11 mouse cellular contexts compared by ENCODE assay signal in genomic region chr16:35681327-35682108, GRCm38 (mm10).
DNase-seq lines count a peak whose midpoint lies in the region; ATAC-seq and TF ChIP-seq lines count a peak whose summit lies in the region.
"Had no signal": no experiment of that assay in that cellular context is flagged by ENCODE, and none has a peak within 500 bp of the region (broad histone marks: within the 10 kb centered on the region; RNA-seq: fewer than 3 reads in every experiment).

No protein-coding gene starts in this region.

- peaks cover 26% of the 10 kb centered on the region for H3K27me3 ChIP-seq in E14TG2a.4 (ENCODE audit: insufficient read depth, low read length)
- H3K27me3 ChIP-seq in cerebellum, adult 2 months (ENCODE audit: control insufficient read depth, insufficient read depth, low read length): no peaks in the 10 kb centered on the region
- H3K27me3 ChIP-seq in heart, embryonic 10.5 days (ENCODE audit: insufficient read depth, poor library complexity, severe bottlenecking): no peaks in the 10 kb centered on the region
- peaks cover 35% of the 10 kb centered on the region for H3K27me3 ChIP-seq in midbrain, embryonic 10.5 days (ENCODE audit: low read depth, poor library complexity, severe bottlenecking)

- H3K9me3 ChIP-seq in E14TG2a.4 (ENCODE audit: low read length): no peaks in the 10 kb centered on the region
- no peaks in the 10 kb centered on the region for H3K9me3 ChIP-seq in heart, embryonic 10.5 days
- H3K9me3 ChIP-seq in midbrain, embryonic 10.5 days (replicated peaks): no peaks in the 10 kb centered on the region

- no peak overlapping the region for H3K27ac ChIP-seq in cerebellum, adult 2 months (ENCODE audit: insufficient read depth, low read length)
- peak overlapping the region; percentile 47; the same call in 1 of the 2 replicates for H3K27ac ChIP-seq in heart, embryonic 10.5 days
- no peak overlapping the region for H3K27ac ChIP-seq in midbrain, embryonic 10.5 days (replicated peaks)

- peak; percentile 56 to 62 for DNase-seq in cerebellum, adult 2 months
- DNase-seq in heart, embryonic 10.5 days (ENCODE audit: low spot score): no peak
- peak; percentile 54 for DNase-seq in midbrain, embryonic 10.5 days (ENCODE audit: low spot score)
- DNase-seq in thymus, postnatal 0 days (ENCODE audit: low spot score): no peak
- no peak for DNase-seq in frontal cortex, adult 2 months (ENCODE audit: extremely low spot score in 1 of 2, low spot score in 1 of 2)
- DNase-seq: lung, postnatal 14 days; right cerebral cortex, postnatal 4 days had no signal

- H3K4me3 ChIP-seq in E14TG2a.4 (replicated peaks; ENCODE audit: low read length): peak overlapping the region; percentile 58
- H3K4me3 ChIP-seq in cerebellum, adult 2 months (replicated peaks; ENCODE audit: insufficient read depth, low read depth, low read length): no peak overlapping the region
- no peak overlapping the region for H3K4me3 ChIP-seq in heart, embryonic 10.5 days
- H3K4me3 ChIP-seq in midbrain, embryonic 10.5 days: no peak overlapping the region
- H3K4me3 ChIP-seq: erythroblast, embryonic 14.5 days had no signal

- ATAC-seq in megakaryocyte progenitor cell, adult 5-6 weeks (replicated peaks; ENCODE audit: poor library complexity): no peak
- ATAC-seq in monocyte, adult 5-6 weeks (replicated peaks; ENCODE audit: insufficient number of reproducible peaks, low FRiP score, low TSS enrichment, poor library complexity, severe bottlenecking): no peak

- TF ChIP-seq CTCF in E14TG2a.4 (conservative IDR thresholded peaks at IDR 0.05; ENCODE audit: low read length): no peak
- TF ChIP-seq CTCF in cerebellum, adult 2 months (IDR thresholded peaks at IDR 0.05; ENCODE audit: borderline replicate concordance, insufficient read depth, low read depth, low read length): no peak

- TF ChIP-seq POLR2A in cerebellum, adult 2 months (IDR thresholded peaks at IDR 0.05; ENCODE audit: borderline replicate concordance, insufficient read depth, low read length): no peak

- WGBS in cerebellum, adult 2 months: 31% methylated on average over 17 of the region's 17 CpGs
- 69% methylated on average over 17 of the region's 17 CpGs for WGBS in heart, embryonic 10.5 days
- 65% methylated on average over 17 of the region's 17 CpGs for WGBS in midbrain, embryonic 10.5 days

- H3K4me1 ChIP-seq in E14TG2a.4 (replicated peaks; ENCODE audit: low read depth, low read length): peaks cover 23% of the 10 kb centered on the region
- peaks cover 15% of the 10 kb centered on the region for H3K4me1 ChIP-seq in cerebellum, adult 2 months (ENCODE audit: control insufficient read depth, insufficient read depth, low read length)
- H3K4me1 ChIP-seq in heart, embryonic 10.5 days: peaks cover 16% of the 10 kb centered on the region
- H3K4me1 ChIP-seq in midbrain, embryonic 10.5 days: peaks cover 31% of the 10 kb centered on the region

- H3K36me3 ChIP-seq in E14TG2a.4 (ENCODE audit: insufficient read depth, low read length): no peaks in the 10 kb centered on the region
- no peaks in the 10 kb centered on the region for H3K36me3 ChIP-seq in heart, embryonic 10.5 days
- no peaks in the 10 kb centered on the region for H3K36me3 ChIP-seq in midbrain, embryonic 10.5 days

Comparison
In these comparisons a context has a peak if more than half of its experiments do, and no peak if none do; other contexts are left out.
1. DNase-seq: peak in cerebellum, adult 2 months (2 of 2) and midbrain, embryonic 10.5 days (single experiment); none in heart, embryonic 10.5 days (single experiment), thymus, postnatal 0 days (single experiment) and frontal cortex, adult 2 months (0 of 2).